In the genomic region with DNA sequence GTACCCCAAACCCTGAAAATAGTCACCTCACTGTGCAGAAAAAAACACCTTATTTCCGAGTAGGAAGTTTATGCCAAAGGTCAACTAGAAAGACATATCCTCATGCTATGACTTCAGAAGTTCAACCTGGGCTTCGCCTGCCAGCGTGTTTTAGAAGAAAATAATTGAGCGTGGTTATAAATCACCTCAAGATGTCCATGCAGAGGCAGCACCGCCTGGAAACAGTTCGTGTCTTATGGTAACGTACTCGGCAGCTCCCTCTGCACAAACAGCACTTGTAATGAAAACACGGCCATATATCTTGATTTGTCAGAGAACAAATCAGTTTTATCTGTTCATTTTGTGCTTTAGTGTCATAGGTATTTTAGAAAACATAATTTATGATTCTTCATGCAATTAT, we compare ENCODE assay signal across 17 mouse cellular contexts.
"Had no signal": no experiment of that assay in that cellular context is flagged by ENCODE, and none has a peak within 500 bp of the region (broad histone marks: within the 10 kb centered on the region; RNA-seq: fewer than 3 reads in every experiment).

No protein-coding gene starts in this region.

- H3K4me3 ChIP-seq: kidney, embryonic 15.5 days; limb, embryonic 12.5 days; limb, embryonic 15.5 days; megakaryocyte, embryonic 14.5 days had no signal

- H3K9me3 ChIP-seq: kidney, embryonic 15.5 days; limb, embryonic 12.5 days; limb, embryonic 15.5 days had no signal

- H3K36me3 ChIP-seq: kidney, embryonic 15.5 days; limb, embryonic 12.5 days; limb, embryonic 15.5 days had no signal

- H3K27me3 ChIP-seq: kidney, embryonic 15.5 days; limb, embryonic 15.5 days; megakaryocyte, embryonic 14.5 days had no signal

- H3K4me2 ChIP-seq: kidney, embryonic 15.5 days; limb, embryonic 12.5 days; limb, embryonic 15.5 days; liver, embryonic 11.5 days; lung, embryonic 14.5 days; midbrain, embryonic 11.5 days had no signal

- DNase-seq: kidney, adult 8-10 months; kidney, postnatal 10 days; kidney, postnatal 36 days; liver, postnatal 0 days; lung, embryonic 14.5 days; lung, postnatal 36 days; midbrain, embryonic 14.5 days; thymus, adult 18-20 months; thymus, postnatal 36 days had no signal

- H3K27ac ChIP-seq: kidney, embryonic 15.5 days; limb, embryonic 12.5 days; limb, embryonic 15.5 days; liver, embryonic 14.5 days had no signal

- H3K9ac ChIP-seq: kidney, embryonic 15.5 days; limb, embryonic 12.5 days; limb, embryonic 15.5 days; liver, embryonic 14.5 days; liver, postnatal 0 days; lung, embryonic 14.5 days had no signal

- ATAC-seq: liver, postnatal 0 days; lung, postnatal 0 days had no signal

- H3K4me1 ChIP-seq: kidney, embryonic 15.5 days; limb, embryonic 12.5 days; limb, embryonic 15.5 days; megakaryocyte, embryonic 14.5 days had no signal
